Mouse (Mus musculus): Measurements from ENCODE around the gene Serpinf2.

- TF ChIP-seq CTCF (IDR thresholded peaks at IDR 0.05; ENCODE audit: low read depth, low read length) (no peak), EP300 (IDR thresholded peaks at IDR 0.05; ENCODE audit: insufficient read depth, low read depth, low read length) (no peak), POLR2A (IDR thresholded peaks at IDR 0.05; ENCODE audit: insufficient read depth, low read length) (no peak)
These were observed 31.3 kb upstream of the Serpinf2 start for GRCm38 (mm10) chr11:75470675-75471074.
